Mouse (Mus musculus): ENCODE measurements around the gene Catsperz.

Catsperz gene

GRCm38 (mm10) chr19:6943709-6944108, 18.5 kb upstream of the Catsperz start:
- peak in 1 of 2 experiments; percentile 44 for DNase-seq

GRCm38 (mm10) chr19:6942764-6943163, 17.6 kb upstream of the Catsperz start:
- DNase-seq, result peak in 1 of 2 experiments; percentile 48

- DNase-seq, result peak; percentile 97 to 99
These were observed 17.1 kb upstream of the Catsperz start, which contains the start of gene Gpr137 for GRCm38 (mm10) chr19:6942249-6942691. Gene Gpr137, minus strand, starts transcription at chr19:6942480.

GRCm38 (mm10) chr19:6941372-6942248, 16.4 kb upstream of the Catsperz start, which contains the start of gene Bad:
Gene Bad, plus strand, starts transcription at chr19:6941861.
- DNase-seq, result peak; percentile 95 to 96

DNA sequence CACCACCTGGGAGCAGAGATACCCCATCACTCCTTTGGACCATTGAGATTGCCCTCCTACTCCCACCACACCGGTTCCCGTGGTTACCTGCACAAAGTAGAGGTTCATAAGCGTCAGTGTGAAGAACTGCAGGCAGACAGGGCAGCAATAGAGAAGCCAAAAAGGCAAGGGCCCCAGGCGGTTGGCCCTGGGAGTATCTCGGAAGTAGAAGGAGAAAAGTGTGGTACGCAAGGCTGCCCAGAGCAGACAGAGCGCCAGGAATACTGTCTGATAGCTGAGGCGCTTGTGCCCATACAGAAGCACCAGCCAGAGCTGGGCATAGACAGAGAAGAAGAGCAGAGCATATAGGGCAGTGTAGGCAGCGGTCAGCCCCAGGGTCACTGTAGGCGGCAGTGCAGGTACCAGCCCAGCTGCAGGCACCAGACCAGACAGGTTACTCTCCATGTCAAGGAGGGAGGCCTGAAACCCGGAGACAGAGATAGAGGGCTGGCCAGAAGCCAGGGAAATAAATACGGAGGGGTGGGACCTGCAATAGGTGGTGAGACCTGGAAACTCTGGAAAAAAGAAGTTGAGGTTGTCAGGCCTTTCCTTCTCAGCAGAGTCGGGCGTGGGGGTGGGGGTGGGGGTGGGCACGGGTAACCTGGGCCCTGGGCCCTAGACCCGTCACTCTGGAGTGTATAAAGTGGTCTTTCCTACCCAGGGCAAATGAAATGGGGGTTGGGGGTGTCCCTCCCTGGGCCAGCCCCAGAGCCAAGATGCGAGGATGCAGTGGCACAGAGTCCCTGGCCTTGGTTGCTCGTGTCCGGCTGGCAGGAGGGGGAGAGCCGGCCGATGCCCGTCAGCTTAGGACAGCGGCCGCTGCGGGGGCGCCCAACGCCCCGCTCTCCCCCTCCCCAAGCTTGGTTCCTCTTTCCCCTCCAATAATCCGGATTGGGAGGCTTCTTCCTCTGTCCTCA, 15.5 kb upstream of the Catsperz start:
- DNase-seq, result peak in 1 of 2 experiments; percentile 60

DNA sequence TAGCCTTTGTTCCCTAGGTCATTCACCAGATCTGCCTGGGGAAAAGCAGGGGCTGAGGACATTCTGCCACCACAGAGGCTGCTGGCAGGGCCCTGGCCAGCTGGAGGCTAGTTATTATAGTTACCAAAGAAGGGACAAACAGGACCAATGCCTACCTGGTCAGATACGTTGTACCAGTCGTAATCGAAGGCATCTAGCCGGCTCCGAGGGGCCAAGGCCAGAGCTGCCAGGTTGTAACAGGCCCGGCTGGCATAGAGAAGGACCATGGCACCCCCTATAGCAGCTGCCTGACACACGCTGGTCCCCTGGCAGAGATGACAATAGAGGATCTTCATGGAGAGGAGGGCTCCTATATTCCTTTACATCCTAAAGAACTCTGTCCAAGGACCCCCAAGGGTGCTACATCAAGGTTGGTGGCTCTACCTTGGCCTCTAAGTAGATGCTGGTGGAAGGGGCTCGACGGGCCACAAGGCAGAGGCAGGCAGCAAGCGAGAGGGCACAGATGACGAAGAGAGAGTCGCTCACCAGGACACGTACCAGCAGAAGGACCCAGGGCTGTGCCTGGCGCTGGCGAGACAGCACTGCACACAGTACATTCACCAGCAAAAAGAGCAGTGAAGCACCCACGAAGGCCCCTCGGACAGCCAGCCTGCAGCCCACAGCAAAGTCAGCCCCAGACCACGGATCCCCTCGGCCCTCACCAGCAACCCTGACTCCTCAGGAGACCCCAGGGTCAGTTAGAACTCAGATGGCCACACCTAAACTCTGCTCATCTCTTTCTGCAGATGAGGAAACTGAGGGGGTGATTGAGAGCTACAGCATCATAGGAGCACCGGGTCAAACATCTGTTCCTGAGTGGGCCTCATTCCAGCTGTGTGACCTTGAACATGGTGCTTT, 14.2 kb upstream of the Catsperz start:
- DNase-seq, result no peak

DNA sequence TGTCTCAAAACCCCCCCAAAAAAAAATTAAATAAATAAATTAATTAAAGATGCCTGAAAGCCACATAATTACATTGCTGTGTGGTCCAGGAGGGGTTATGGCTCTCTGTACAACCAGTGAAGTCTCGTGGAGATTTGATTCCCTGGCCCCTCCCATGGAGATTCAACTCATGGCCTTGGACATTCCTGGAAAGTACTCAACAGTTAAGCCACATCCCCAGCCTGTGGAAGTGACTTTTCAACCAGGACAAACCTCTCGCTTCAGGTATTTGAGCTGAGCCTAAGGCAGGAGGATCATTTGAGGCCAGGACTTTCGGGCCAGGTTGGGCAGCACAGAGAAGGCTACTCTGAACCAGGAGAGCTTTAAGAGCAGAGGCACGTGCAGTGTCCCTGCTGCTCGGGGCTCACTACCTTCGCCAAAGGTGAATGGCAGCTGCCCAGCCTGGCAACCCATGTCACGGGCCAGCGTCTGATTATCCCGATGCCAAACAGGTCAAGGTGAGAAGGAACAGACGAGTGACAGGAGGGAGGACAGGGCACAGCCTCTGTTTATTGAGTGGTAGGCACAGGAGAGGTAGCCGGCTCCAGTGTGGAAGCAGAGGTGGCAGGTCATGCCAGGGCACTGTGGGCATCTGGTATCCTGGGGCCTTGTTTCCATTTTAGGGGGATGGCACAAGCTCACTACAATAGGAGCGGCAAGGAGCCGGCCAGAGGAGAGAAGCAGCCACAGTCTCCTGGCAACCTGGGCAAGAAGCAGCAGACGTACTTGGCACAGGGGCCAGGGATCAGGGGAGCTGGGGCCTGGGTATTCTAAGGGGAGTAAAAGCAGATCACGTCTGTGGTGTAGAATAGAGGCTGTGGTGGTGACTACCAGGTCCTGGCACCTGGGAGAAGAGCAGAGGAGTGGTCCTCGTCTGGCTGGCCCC, 12.6 kb upstream of the Catsperz start:
- DNase-seq, result peak in 1 of 2 experiments; percentile 46

- DNase-seq, result peak; percentile 40 to 57
These were observed 11.1 kb upstream of the Catsperz start for GRCm38 (mm10) chr19:6936299-6936698.

DNA sequence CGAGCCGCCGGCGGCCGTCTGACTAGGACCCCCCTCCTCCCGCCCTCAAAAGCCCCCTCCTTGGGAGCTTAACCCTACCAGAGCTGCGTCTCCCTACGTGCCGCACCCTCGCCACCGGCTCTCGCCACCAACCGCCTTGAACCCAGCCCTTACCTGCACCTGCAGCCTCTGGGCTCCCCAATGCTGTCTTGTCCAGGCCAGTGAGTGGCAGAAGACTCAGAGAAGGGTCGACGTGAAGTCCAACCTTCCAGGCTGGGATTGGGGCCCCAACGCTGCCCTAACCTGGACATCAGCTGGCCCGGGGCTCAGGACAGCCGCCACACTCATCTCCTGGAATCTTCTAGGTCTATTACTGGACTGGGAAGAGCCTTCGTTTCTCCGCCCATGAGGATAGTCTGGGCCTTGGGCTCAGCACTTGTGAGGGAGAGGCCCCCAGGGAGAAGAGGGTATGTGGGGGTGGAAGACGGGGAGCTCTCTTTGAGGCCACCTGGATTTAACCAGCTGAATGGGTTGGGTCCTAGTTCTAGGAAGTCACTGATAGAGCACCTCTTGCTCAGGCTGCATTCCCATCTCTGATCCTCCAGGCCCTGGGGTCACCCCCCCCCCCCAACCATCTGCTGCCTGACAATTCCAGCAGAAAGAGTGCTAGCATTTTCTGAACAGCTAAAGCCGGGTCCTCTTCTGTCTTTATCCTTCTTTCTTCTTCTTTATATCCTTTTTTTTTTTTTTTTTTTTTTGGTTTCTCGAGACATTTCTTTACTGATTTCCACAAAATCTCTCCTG, 9.2 kb upstream of the Catsperz start, which contains the start of gene Kcnk4:
TSS of gene Kcnk4 (minus strand) at position 321 of the 783 bp plus-strand sequence.
- peak in 1 of 2 experiments; percentile 40 for DNase-seq

GRCm38 (mm10) chr19:6933436-6934194, 8.4 kb upstream of the Catsperz start:
- peak; percentile 39 to 67 for DNase-seq

GRCm38 (mm10) chr19:6933102-6933435, 7.9 kb upstream of the Catsperz start:
- DNase-seq, result no peak

GRCm38 (mm10) chr19:6932018-6932417, 6.8 kb upstream of the Catsperz start:
- DNase-seq, result no peak

DNA sequence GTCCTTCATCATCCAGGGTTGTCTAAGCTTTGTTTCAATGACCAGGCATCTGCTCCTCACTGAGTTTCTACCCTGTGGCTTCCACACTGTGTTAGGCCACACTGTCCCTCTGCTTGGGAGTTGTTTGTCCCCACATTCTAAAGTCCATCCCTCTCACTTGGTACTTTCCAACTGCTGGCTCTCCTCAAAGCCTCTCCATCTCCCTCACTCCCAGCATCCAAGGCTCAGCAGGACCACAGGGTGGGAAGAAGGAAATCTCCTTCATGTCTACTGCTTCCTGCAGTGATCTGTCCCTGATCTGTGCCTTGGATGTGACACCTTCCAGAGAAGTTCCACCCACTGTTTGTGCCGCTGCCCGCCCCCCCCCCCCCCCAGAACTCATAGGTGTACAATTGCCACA, 5.8 kb upstream of the Catsperz start:
- DNase-seq, result no peak

DNA sequence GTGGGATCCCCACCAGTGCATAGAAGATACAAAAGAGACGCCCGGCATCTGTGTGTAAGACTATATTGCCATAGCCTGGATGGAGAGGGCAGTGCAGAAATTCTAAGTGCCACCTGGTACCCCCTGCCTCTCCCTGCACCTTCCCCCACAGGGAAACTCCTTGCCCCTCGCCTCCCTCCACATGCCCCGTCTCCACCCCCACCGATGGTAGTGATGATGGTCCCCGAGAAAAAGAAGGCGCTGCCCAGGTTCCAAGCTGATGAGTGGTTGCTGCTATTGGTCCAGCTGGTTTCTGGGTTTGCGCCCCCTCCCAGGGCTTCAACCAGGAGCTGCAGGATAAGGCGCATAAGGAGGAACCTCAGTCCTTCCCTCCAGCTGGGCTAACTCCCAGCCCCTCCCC, 2.9 kb upstream of the Catsperz start:
- no peak for DNase-seq

- DNase-seq, result peak; percentile 67 to 87
These were observed 1.5 kb upstream of the Catsperz start for GRCm38 (mm10) chr19:6926559-6927255.

GRCm38 (mm10) chr19:6925611-6926329, 590 bp upstream of the Catsperz start:
- peak in 1 of 2 experiments; percentile 64 for DNase-seq

- DNase-seq, result peak; percentile 90 to 96
These were observed 496 bp downstream of the Catsperz start for GRCm38 (mm10) chr19:6924461-6925306.

All from kidney, postnatal 25 days (tissue).